Mouse (Mus musculus) olfactory bulb, adult 2 months (tissue): ENCODE results near the gene Card19.

Experiments used
- CTCF ChIP-seq: fragments of 200-500 bp; IDR thresholded peaks from 2 replicates; pipeline ENCODE4 v1.5.1; 2012; ENCODE audit warnings: low read depth, mild to moderate bottlenecking, low read length, moderate library complexity; ENCODE audit not compliant: insufficient read depth
- POLR2A ChIP-seq: fragments of 200-500 bp; IDR thresholded peaks from 2 replicates; pipeline ENCODE4 v1.6.1; 2012; ENCODE audit warnings: mild to moderate bottlenecking, low read depth, low read length, moderate library complexity; ENCODE audit not compliant: insufficient read depth

DNA sequence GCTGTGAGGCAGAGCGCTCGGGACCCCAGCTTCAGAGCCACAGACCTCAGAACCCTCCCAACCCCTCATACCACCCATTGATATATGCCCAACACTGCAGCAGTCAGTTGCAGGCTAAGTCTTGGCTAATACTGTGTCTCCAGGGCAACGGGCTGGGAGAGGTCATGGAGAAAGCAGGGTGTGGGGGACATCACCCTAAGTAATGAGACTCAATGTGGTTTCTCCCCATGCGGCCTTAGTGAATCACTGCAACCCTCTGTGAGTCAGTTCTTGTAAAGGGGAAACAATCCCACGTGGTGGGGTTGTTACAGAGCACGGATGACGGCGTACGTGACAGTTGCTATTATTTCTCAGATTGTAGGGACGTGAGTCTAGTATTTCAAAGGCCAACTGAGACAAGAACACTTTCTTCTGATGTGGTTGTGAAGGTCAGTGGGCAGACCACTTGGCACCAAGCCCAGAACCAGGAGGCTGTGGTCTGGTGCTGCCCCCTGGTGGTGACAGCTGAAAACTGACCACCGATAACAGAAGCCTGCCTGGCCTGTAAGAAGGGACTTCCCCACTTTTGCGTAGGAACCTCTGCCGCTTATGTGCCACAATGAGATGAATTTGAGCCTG is 10.3 kb downstream of the Card19 start:
- TF ChIP-seq CTCF (peak; percentile 94), POLR2A (no peak)
